Mouse (Mus musculus) liver, postnatal 0 days (tissue): ENCODE results near the gene Zfp958.

ENCODE experiments used
- CTCF ChIP-seq: sonication (generic); IDR thresholded peaks from 2 replicates; pipeline ENCODE4 v1.5.1; 2016; ENCODE audit warnings: antibody characterized with exemption, low read depth
- EP300 ChIP-seq: IDR thresholded peaks from 2 replicates; pipeline ENCODE4 v1.6.1; 2016; ENCODE audit warnings: antibody characterized with exemption, low read depth, mild to moderate bottlenecking

GRCm38 (mm10) chr8:4675191-4676003 is 62.4 kb downstream of the Zfp958 start:
- no peak for TF ChIP-seq CTCF
- TF ChIP-seq EP300 = no peak
